Mouse (Mus musculus) liver, adult 2 months (tissue): ENCODE measurements around the gene Speg. TPM values are rescaled to one million over a fixed set of nuclear protein-coding genes. Genes with fewer than 3 reads are reported as not detected.

Experiments used
- DNase-seq: peaks from one replicate; pipeline ENCODE4 v3.0.0-alpha.2; 2011; ENCODE audit warnings: low read depth, low spot score; ENCODE audit errors: extremely low read depth
- H3K27ac ChIP-seq: fragments of 200-500 bp; replicated peaks from 2 replicates; pipeline ENCODE4 v1.5.1; 2012; ENCODE audit warnings: low read depth, mild to moderate bottlenecking, control low read depth, inconsistent platforms, low read length; ENCODE audit not compliant: insufficient read depth
- H3K27me3 ChIP-seq: fragments of 200-500 bp; 2 replicates; pipeline ENCODE4 v1.6.1; 2012; ENCODE audit warnings: mild to moderate bottlenecking, moderate library complexity, low read length, inconsistent platforms; ENCODE audit not compliant: control insufficient read depth, insufficient read depth
- H3K36me3 ChIP-seq: fragments of 200-500 bp; 2 replicates; pipeline ENCODE4 v1.6.1; 2012; ENCODE audit warnings: low read length, inconsistent platforms; ENCODE audit not compliant: control insufficient read depth, insufficient read depth
- H3K4me1 ChIP-seq: fragments of 200-500 bp; 2 replicates; pipeline ENCODE4 v1.6.1; 2011; ENCODE audit warnings: low read length; ENCODE audit not compliant: control insufficient read depth, insufficient read depth
- H3K4me3 ChIP-seq: fragments of 200-500 bp; 2 replicates; pipeline ENCODE4 v1.5.1; 2011; ENCODE audit warnings: low read depth, mild to moderate bottlenecking, control low read depth, low read length, moderate library complexity; ENCODE audit not compliant: insufficient read depth
- H3K79me2 ChIP-seq: fragments of 200-500 bp; 2 replicates; pipeline ENCODE4 v1.6.1; 2012; ENCODE audit warnings: inconsistent platforms, mild to moderate bottlenecking, low read length, moderate library complexity; ENCODE audit not compliant: control insufficient read depth, insufficient read depth
- H3K9ac ChIP-seq: fragments of 200-500 bp; 2 replicates; pipeline ENCODE4 v1.6.1; 2012; ENCODE audit warnings: low read depth, mild to moderate bottlenecking, control low read depth, inconsistent platforms, low read length
- CTCF ChIP-seq: fragments of 200-500 bp; IDR thresholded peaks from 2 replicates; pipeline ENCODE4 v1.5.1; 2011; ENCODE audit warnings: low read depth, low read length, control low read depth
- POLR2A ChIP-seq: fragments of 200-500 bp; IDR thresholded peaks from 2 replicates; pipeline ENCODE4 v1.6.1; 2011; ENCODE audit warnings: low read length, control low read depth; ENCODE audit not compliant: insufficient read depth; ENCODE audit errors: extremely low read depth
- WGBS: fragments of 180-500 bp; shearing (Covaris S2); methylation state at CpG from one replicate; pipeline ENCODE4 v1.1.7; 2018; 5-methylcytosine and 5-hydroxymethylcytosine counted together
- polyA plus RNA-seq: library from polyadenylated mRNA; depleted of rRNA; stranded (reverse); fragments of >200 nt; gene quantifications from 2 replicates; pipeline ENCODE4 v1.2.3, GENCODE M21; 2012
- total RNA-seq: library from RNA; depleted of rRNA; stranded (reverse); fragments of >200 nt; gene quantifications from 2 replicates; pipeline ENCODE4 v1.2.3, GENCODE M21; 2014

Gene Speg
- total and polyA plus RNA-seq, 2 experiments, result 0.55 to 3.4 TPM

GRCm38 (mm10) chr1:75398761-75399402, 23.8 kb downstream of the Speg start:
- no peaks in the 10 kb centered on the region for H3K36me3 ChIP-seq
- no peak overlapping the region for H3K4me3 ChIP-seq
- no peaks in the 10 kb centered on the region for H3K4me1 ChIP-seq
- WGBS, result 29% methylated on average over 9 of the region's 9 CpGs
- DNase-seq, result peak; percentile 60
- no peaks in the 10 kb centered on the region for H3K27me3 ChIP-seq
- no peaks in the 10 kb centered on the region for H3K79me2 ChIP-seq
- H3K9ac ChIP-seq, result no peak overlapping the region
- H3K27ac ChIP-seq, result no peak overlapping the region
- no peak for TF ChIP-seq POLR2A
- TF ChIP-seq CTCF, result peak; percentile 53

GRCm38 (mm10) chr1:75399755-75400492, 24.8 kb downstream of the Speg start:
- H3K27ac ChIP-seq, result no peak overlapping the region
- H3K79me2 ChIP-seq, result no peaks in the 10 kb centered on the region
- TF ChIP-seq CTCF (no peak), POLR2A (no peak)
- no peaks in the 10 kb centered on the region for H3K36me3 ChIP-seq
- H3K4me3 ChIP-seq, result no peak overlapping the region
- no peak for DNase-seq
- H3K9ac ChIP-seq, result no peak overlapping the region
- H3K4me1 ChIP-seq, result no peaks in the 10 kb centered on the region
- 33% methylated on average over 15 of the region's 15 CpGs for WGBS
- H3K27me3 ChIP-seq, result no peaks in the 10 kb centered on the region

DNA sequence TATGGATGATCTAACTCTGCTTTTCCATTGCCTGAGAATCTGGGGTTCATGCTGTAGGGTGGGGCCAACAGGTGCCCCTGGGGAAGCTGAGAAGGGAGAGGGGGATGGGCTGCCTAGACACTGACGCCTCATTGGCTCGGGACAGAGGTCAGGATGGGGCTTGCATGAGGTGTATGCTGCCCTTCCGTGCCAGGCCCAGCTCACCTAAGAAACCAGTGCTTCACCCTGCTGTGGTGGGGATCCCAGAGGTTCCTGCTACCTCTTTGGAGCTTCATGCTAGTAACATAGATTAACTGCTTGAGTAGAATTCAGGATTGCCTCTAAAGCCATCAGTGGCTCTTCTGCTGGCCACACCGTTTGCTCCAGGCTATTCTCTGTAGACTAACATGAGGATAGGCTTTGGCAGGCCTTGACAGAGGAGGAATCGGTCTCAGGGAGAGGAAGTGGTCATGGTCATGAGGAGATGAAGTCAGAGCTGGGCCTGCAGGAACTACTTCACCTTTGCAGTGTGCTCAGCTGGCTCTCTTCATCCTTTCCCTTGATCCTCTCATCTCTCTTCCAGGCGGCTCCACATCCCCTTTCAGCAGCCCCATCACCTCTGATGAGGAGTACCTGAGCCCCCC, 25.5 kb downstream of the Speg start:
- TF ChIP-seq POLR2A, result no peak
- no peak for TF ChIP-seq CTCF
- WGBS, result 60% methylated on average over 6 of the region's 6 CpGs
- Histone ChIP-seq H3K27me3 (no peaks in the 10 kb centered on the region), H3K4me3 (no peak overlapping the region), H3K4me1 (no peaks in the 10 kb centered on the region), H3K36me3 (no peaks in the 10 kb centered on the region), H3K27ac (no peak overlapping the region), H3K79me2 (no peaks in the 10 kb centered on the region), H3K9ac (no peak overlapping the region)
- DNase-seq, result no peak

GRCm38 (mm10) chr1:75405547-75405946, 30.4 kb downstream of the Speg start:
- Histone ChIP-seq H3K27ac (no peak overlapping the region), H3K79me2 (no peaks in the 10 kb centered on the region), H3K4me1 (no peaks in the 10 kb centered on the region), H3K27me3 (no peaks in the 10 kb centered on the region), H3K36me3 (no peaks in the 10 kb centered on the region), H3K4me3 (no peak overlapping the region), H3K9ac (no peak overlapping the region)
- no peak for TF ChIP-seq CTCF
- TF ChIP-seq POLR2A, result no peak
- 92% methylated on average over 3 of the region's 3 CpGs for WGBS
- DNase-seq, result no peak

- Histone ChIP-seq H3K36me3 (no peaks in the 10 kb centered on the region), H3K4me3 (no peak overlapping the region), H3K27me3 (no peaks in the 10 kb centered on the region), H3K27ac (no peak overlapping the region), H3K4me1 (no peaks in the 10 kb centered on the region), H3K79me2 (no peaks in the 10 kb centered on the region), H3K9ac (no peak overlapping the region)
- no peak for DNase-seq
- WGBS, result 93% methylated on average over 15 of the region's 15 CpGs
- TF ChIP-seq POLR2A (no peak), CTCF (no peak)
Measured at GRCm38 (mm10) chr1:75406173-75406572, 31.1 kb downstream of the Speg start.

GRCm38 (mm10) chr1:75407056-75407455, 32.0 kb downstream of the Speg start:
- Histone ChIP-seq H3K27me3 (no peaks in the 10 kb centered on the region), H3K27ac (no peak overlapping the region), H3K79me2 (no peaks in the 10 kb centered on the region), H3K4me1 (no peaks in the 10 kb centered on the region), H3K4me3 (no peak overlapping the region), H3K36me3 (no peaks in the 10 kb centered on the region), H3K9ac (no peak overlapping the region)
- WGBS, result 94% methylated on average over 9 of the region's 9 CpGs
- DNase-seq, result no peak
- TF ChIP-seq POLR2A (no peak), CTCF (no peak)
